Mouse (Mus musculus) forebrain, embryonic 16.5 days (tissue): Measurements from ENCODE around the gene Pdss2. TPM values are rescaled to one million over a fixed set of nuclear protein-coding genes. Genes with fewer than 3 reads are reported as not detected.

ENCODE experiments used
- ATAC-seq: fragments of 200-750 bp; cut with Nextera tagmentation; 2 replicates; pipeline ENCODE4 v1.8.0; 2017; ENCODE audit warnings: mild to moderate bottlenecking, moderate library complexity
- H3K27ac ChIP-seq: fragments of 300-500 bp; sonication (generic); 2 replicates; pipeline ENCODE4 v1.5.1; 2014; ENCODE audit warnings: low read length, control low read depth
- H3K27me3 ChIP-seq: fragments of 300-500 bp; sonication (generic); replicated peaks from 2 replicates; pipeline ENCODE4 v1.6.1; 2014; ENCODE audit warnings: low read length; ENCODE audit not compliant: control insufficient read depth, insufficient read depth
- H3K36me3 ChIP-seq: fragments of 300-500 bp; sonication (generic); 2 replicates; pipeline ENCODE4 v1.6.1; 2014; ENCODE audit not compliant: control insufficient read depth, insufficient read depth
- H3K4me1 ChIP-seq: fragments of 300-500 bp; sonication (generic); replicated peaks from 2 replicates; pipeline ENCODE4 v1.6.1; 2014; ENCODE audit warnings: low read length; ENCODE audit not compliant: control insufficient read depth, insufficient read depth
- H3K4me2 ChIP-seq: fragments of 300-500 bp; sonication (generic); 2 replicates; pipeline ENCODE4 v1.6.1; 2014; ENCODE audit warnings: mild to moderate bottlenecking, low read length, control low read depth
- H3K4me3 ChIP-seq: fragments of 300-500 bp; sonication (generic); replicated peaks from 2 replicates; pipeline ENCODE4 v1.5.1; 2014; ENCODE audit warnings: mild to moderate bottlenecking, low read length, control low read depth
- H3K9ac ChIP-seq: fragments of 300-500 bp; sonication (generic); replicated peaks from 2 replicates; pipeline ENCODE4 v1.6.1; 2014; ENCODE audit warnings: low read depth, low read length, control low read depth
- H3K9me3 ChIP-seq: fragments of 300-500 bp; sonication (generic); 2 replicates; pipeline ENCODE4 v1.6.1; 2016; ENCODE audit warnings: low read length; ENCODE audit not compliant: control insufficient read depth
- WGBS: fragments of 180-500 bp; shearing (Covaris S2); extraction: QIAGEN DNeasy Blood & Tissue Kit; methylation state at CpG from one replicate; pipeline ENCODE4 v1.1.7; 2014; 5-methylcytosine and 5-hydroxymethylcytosine counted together
- polyA plus RNA-seq: library from polyadenylated mRNA; unstranded; fragments of >200 nt; fragmentation: Nextera tagmentation; extraction: Ambion mirVana; gene quantifications from 2 replicates; pipeline ENCODE4 v1.2.1, GENCODE M21; 2015

Pdss2 gene
- polyA plus RNA-seq, 1 experiment from 2014 or later = 17.7 TPM

- no peak overlapping the region for H3K27ac ChIP-seq
- no peaks in the 10 kb centered on the region for H3K36me3 ChIP-seq
- WGBS = 84% methylated on average over 4 of the region's 4 CpGs
- peaks cover 8% of the 10 kb centered on the region for H3K4me1 ChIP-seq
- no peaks in the 10 kb centered on the region for H3K27me3 ChIP-seq
- no peak overlapping the region for H3K4me3 ChIP-seq
- H3K9me3 ChIP-seq = no peaks in the 10 kb centered on the region
- ATAC-seq = no peak
- H3K4me2 ChIP-seq = no peak overlapping the region
- no peak overlapping the region for H3K9ac ChIP-seq
Measured at GRCm38 (mm10) chr10:43488258-43488657, 267.0 kb downstream of the Pdss2 start.

GRCm38 (mm10) chr10:43489139-43489538 is 267.9 kb downstream of the Pdss2 start:
- 0 out of 2 replicates have a peak, but pooled peaks cover 3% of the 10 kb centered on the region for H3K4me1 ChIP-seq
- no peak overlapping the region for H3K9ac ChIP-seq
- H3K36me3 ChIP-seq = no peaks in the 10 kb centered on the region
- WGBS = 88% methylated on average over 7 of the region's 7 CpGs
- no peaks in the 10 kb centered on the region for H3K27me3 ChIP-seq
- H3K4me2 ChIP-seq = no peak overlapping the region
- ATAC-seq = no peak
- no peaks in the 10 kb centered on the region for H3K9me3 ChIP-seq
- H3K27ac ChIP-seq = no peak overlapping the region
- H3K4me3 ChIP-seq = no peak overlapping the region

- no peaks in the 10 kb centered on the region for H3K27me3 ChIP-seq
- H3K36me3 ChIP-seq = 0 out of 2 replicates have a peak, but pooled peaks cover under 1% of the 10 kb centered on the region
- H3K9me3 ChIP-seq = no peaks in the 10 kb centered on the region
- 0 out of 2 replicates have a peak, but pooled peaks cover 3% of the 10 kb centered on the region for H3K4me1 ChIP-seq
- 67% methylated on average over 6 of the region's 6 CpGs for WGBS
- H3K27ac ChIP-seq = no peak overlapping the region
- ATAC-seq = no peak
- H3K4me3 ChIP-seq = no peak overlapping the region
- no peak overlapping the region for H3K9ac ChIP-seq
- no peak overlapping the region for H3K4me2 ChIP-seq
Measured at GRCm38 (mm10) chr10:43489550-43489949, 268.3 kb downstream of the Pdss2 start.

- Histone ChIP-seq H3K4me2 (no peak overlapping the region), H3K9ac (no peak overlapping the region), H3K27me3 (no peaks in the 10 kb centered on the region), H3K4me3 (no peak overlapping the region), H3K27ac (no peak overlapping the region), H3K9me3 (no peaks in the 10 kb centered on the region), H3K4me1 (0 out of 2 replicates have a peak, but pooled peaks cover 3% of the 10 kb centered on the region), H3K36me3 (peaks cover 3% of the 10 kb centered on the region; the same call in 1 of the 2 replicates)
- WGBS = 76% methylated on average over 8 of the region's 8 CpGs
- ATAC-seq = no peak
Measured at GRCm38 (mm10) chr10:43490034-43490433, 268.7 kb downstream of the Pdss2 start.

GRCm38 (mm10) chr10:43490846-43491245 is 269.6 kb downstream of the Pdss2 start:
- Histone ChIP-seq H3K4me2 (no peak overlapping the region), H3K9me3 (no peaks in the 10 kb centered on the region), H3K27ac (no peak overlapping the region), H3K27me3 (no peaks in the 10 kb centered on the region), H3K36me3 (peaks cover 8% of the 10 kb centered on the region; the same call in 1 of the 2 replicates), H3K4me1 (0 out of 2 replicates have a peak, but pooled peaks cover 3% of the 10 kb centered on the region), H3K4me3 (no peak overlapping the region), H3K9ac (no peak overlapping the region)
- WGBS = 79% methylated on average over 5 of the region's 5 CpGs
- no peak for ATAC-seq

- Histone ChIP-seq H3K9me3 (no peaks in the 10 kb centered on the region), H3K27me3 (no peaks in the 10 kb centered on the region), H3K36me3 (peaks cover 8% of the 10 kb centered on the region), H3K4me1 (0 out of 2 replicates have a peak, but pooled peaks cover 6% of the 10 kb centered on the region), H3K4me3 (no peak overlapping the region), H3K4me2 (no peak overlapping the region), H3K27ac (peak overlapping the region; percentile 48; the same call in 1 of the 2 replicates), H3K9ac (no peak overlapping the region)
- peak; percentile 79 for ATAC-seq
- WGBS = 70% methylated on average over 4 of the region's 4 CpGs
Measured at GRCm38 (mm10) chr10:43502599-43502998, 281.3 kb downstream of the Pdss2 start.

GRCm38 (mm10) chr10:43504291-43504690 is 283.0 kb downstream of the Pdss2 start:
- H3K36me3 ChIP-seq = no peaks in the 10 kb centered on the region

GRCm38 (mm10) chr10:43507051-43507450 is 285.8 kb downstream of the Pdss2 start:
- no peak overlapping the region for H3K27ac ChIP-seq
- no peak for ATAC-seq
- 63% methylated on average over 4 of the region's 4 CpGs for WGBS

More at GRCm38 (mm10) chr10:43504291-43504690, 283.0 kb downstream of the Pdss2 start:
- Histone ChIP-seq H3K27ac (no peak overlapping the region), H3K4me1 (0 out of 2 replicates have a peak, but pooled peaks cover 6% of the 10 kb centered on the region), H3K27me3 (no peaks in the 10 kb centered on the region), H3K9ac (no peak overlapping the region), H3K4me3 (no peak overlapping the region), H3K4me2 (no peak overlapping the region), H3K9me3 (no peaks in the 10 kb centered on the region)
- WGBS = 100% methylated on average over 1 of the region's 1 CpGs
- no peak for ATAC-seq

GRCm38 (mm10) chr10:43509228-43509627 is 287.9 kb downstream of the Pdss2 start:
- WGBS = 94% methylated on average over 7 of the region's 7 CpGs
- Histone ChIP-seq H3K36me3 (peaks cover 17% of the 10 kb centered on the region), H3K27ac (no peak overlapping the region), H3K4me2 (no peak overlapping the region), H3K9me3 (no peaks in the 10 kb centered on the region), H3K27me3 (no peaks in the 10 kb centered on the region), H3K4me1 (no peaks in the 10 kb centered on the region), H3K4me3 (no peak overlapping the region), H3K9ac (no peak overlapping the region)
- ATAC-seq = no peak

More at GRCm38 (mm10) chr10:43507051-43507450, 285.8 kb downstream of the Pdss2 start:
- Histone ChIP-seq H3K9ac (no peak overlapping the region), H3K36me3 (peaks cover 17% of the 10 kb centered on the region), H3K4me3 (no peak overlapping the region), H3K27me3 (no peaks in the 10 kb centered on the region), H3K4me2 (no peak overlapping the region), H3K4me1 (0 out of 2 replicates have a peak, but pooled peaks cover 6% of the 10 kb centered on the region), H3K9me3 (no peaks in the 10 kb centered on the region)
